Mouse (Mus musculus) embryo, embryonic 9.5 days (tissue): ENCODE measurements around the gene Gm21103.
A peak's percentile ranks its signal among the peaks of the same experiment; 100 is the strongest.
"Not testable (repeated sequence)": the region's sequence is repeated elsewhere in the genome, so short reads cannot be mapped to it uniquely, and the experiment has no call there.

Experiments
- DNase-seq: peaks from one replicate; pipeline ENCODE4 v3.0.0-alpha.2; 2017; ENCODE audit errors: extremely low spot score

The Gm21103 gene

GRCm38 (mm10) chr14:6304743-6305142, at the start of gene Gm21103:
TSS of gene Gm21103 (minus strand) at chr14:6304843.
- not testable (repeated sequence) for DNase-seq

- DNase-seq: not testable (repeated sequence)
These were observed 38.9 kb upstream of the Gm21103 start, which contains the start of gene Gm3618 for GRCm38 (mm10) chr14:6343578-6343977. TSS of gene Gm3618 (minus strand) at chr14:6343678.

GRCm38 (mm10) chr14:6286931-6287715, 17.5 kb downstream of the Gm21103 start, which contains the start of gene Gm3411:
TSS of gene Gm3411 (minus strand) at chr14:6287250.
- peak; percentile 60 for DNase-seq
